Mouse (Mus musculus): ENCODE measurements around the gene Slc2a4. TPM values are rescaled to one million over a fixed set of nuclear protein-coding genes. Genes with fewer than 3 reads are reported as not detected.

The Slc2a4 gene
- polyA plus RNA-seq (2012; ENCODE audit: low replicate concordance) = 15.8 TPM in 1 of 2 replicates, not detected in the other

DNA sequence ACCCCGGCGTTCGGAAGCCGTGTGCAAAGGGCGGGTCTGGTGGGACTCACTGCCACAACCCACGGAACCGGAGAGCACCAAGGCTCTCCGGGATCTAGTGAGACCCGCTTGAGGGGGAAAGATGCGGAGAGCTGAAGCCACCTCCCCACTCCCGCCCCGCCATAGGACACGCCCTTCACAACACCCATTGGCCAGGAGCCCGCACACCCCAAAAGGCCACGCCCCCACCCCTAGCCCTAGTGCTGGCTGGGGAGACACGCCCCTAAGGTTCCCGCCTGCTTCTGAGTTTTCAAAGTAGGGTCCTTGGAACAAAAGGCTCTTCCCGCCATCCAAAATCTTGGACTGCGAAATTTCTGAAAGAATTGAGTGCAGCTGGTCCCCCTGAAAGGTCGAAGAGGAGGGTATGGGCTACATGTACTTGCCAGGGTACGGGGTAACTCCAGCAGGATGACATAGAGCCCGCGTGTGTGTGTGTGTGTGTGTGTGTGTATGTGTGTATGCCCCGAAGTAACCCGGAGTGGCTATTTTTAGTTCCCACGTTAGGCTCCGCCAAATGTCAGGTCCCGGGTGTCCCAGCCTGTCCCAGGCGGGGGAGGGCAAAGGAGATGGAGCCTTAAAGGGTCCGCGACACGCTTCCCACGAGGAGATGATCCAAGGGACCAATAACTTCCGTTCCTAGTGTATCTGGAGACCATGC, at the start of gene Slc2a4:
Gene Slc2a4, minus strand, starts transcription at position 123 of the 697 bp plus-strand sequence.

DNA sequence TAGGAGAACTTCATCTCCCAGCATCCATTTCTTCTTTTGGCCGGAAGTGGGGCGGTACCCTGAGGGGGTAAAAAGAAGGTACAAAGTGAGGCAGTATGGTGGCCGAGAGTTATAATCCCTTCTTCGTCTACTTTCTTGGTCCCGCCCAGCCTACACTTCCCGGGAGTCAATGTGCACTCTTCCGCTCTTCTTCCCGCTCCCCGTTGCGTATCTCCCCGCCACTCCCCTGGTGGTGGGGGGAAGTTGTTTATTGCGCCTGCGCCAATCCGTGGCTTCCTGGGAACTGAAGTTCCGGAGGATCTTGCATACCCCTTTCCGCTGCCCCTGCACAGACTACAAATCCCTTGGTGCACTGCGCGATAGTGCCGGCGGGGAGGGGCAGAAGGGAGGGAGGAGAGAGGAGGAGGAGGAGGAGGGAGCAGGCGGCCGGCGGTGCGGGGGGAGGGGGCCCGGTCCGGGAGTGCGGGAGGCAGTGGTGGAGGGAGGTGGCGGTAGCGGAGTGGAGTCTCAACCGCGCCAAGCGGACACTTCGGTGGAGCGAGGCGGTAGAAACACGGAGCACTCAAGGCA, 47.5 kb upstream of the Slc2a4 start, which contains the start of gene Phf23:
Gene Phf23, plus strand, starts transcription at position 387 of the 570 bp plus-strand sequence.

DNA sequence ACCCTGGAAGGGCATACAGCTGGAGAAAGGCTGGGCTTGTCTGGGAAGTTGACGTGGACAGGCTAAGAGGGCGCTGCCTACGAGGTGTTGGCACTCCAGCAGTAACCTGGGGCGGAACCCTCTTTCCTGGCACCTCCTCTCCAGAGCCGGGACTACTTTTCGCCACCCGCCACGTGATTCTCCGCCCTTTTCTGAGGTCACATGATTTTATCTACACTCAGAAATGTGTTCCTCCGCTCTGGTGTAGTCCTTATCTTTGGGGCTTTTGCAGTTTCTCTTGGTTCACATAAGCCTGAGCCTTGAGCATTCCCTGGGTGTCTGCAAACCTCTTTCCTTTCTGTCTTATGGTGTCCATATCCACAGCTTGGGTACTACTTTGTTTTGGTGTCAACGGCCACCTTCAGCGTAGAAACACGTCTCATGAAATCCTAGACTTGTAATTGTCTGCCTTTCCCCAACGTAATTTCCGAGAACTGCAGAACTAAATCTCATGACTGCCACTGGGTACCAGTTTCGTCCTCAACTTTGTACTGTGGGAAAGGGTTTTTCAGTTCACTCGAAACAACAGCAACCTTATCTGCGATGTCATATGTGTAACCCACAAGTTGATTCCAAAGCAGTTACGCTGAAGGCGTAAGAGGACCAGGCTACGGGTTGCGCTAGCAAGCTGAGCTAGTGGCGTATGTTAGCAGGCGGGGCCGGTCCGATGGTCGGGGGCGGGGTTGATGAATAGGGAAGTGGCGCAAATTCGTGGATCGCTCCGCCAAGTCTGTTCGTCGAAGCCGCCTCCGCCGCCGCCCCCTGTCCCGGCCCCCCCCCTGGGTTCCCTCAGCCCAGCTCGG, 43.1 kb upstream of the Slc2a4 start, which contains the start of gene Gabarap:
Gene Gabarap, plus strand, starts transcription at position 294 of the 842 bp plus-strand sequence.

DNA sequence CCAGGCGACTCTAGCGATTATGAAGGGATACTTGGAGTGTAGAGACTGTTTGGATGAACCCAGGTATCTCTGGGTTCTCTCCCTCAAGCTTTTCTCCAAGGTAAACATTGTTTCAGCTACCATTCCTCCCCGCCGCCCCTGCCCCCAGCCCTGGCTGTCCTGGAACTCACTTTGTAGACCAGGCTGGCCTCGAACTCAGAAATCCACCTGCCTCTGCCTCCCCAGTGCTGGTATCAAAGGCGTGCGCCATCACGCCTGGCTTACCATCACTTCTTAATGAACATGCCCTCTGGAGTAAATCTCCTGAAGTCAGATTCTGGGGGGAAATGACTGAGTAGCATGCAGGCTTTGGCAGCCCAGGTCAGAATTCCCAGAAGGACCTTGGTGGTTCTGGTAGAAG, 34.2 kb upstream of the Slc2a4 start, which contains the start of gene Elp5:
Gene Elp5, minus strand, starts transcription at position 293 of the 400 bp plus-strand sequence.

DNA sequence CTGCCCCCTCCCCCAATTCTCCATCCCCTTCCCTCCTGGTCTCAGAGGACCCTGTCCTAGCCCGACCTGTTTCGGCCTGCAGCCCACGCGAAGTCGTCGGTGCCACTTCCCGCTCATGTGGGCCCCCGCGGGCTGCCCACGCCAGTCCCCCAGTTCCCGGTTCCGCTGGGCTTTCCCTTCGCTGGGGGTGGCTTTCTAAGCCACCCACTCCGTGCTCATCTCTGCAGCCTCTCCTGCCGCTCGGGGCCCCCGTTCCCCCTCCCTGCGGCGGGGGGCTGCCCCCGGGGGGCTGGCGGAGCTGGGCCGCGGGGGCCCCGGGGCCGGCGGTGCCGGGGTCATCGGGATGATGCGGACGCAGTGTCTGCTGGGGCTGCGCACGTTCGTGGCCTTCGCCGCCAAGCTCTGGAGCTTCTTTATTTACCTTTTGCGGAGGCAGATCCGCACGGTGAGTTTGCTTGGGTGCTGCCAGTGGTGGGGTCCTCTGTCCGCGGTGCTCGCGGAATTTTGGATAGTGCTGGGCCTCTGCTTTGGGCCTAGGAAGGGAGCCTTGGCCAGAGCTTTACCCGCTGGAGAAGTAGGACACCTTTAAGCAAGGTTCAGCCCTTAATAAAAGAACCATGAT, 33.3 kb upstream of the Slc2a4 start, which contains the start of gene Ctdnep1:
Gene Ctdnep1, plus strand, starts transcription at position 16 of the 622 bp plus-strand sequence.

DNA sequence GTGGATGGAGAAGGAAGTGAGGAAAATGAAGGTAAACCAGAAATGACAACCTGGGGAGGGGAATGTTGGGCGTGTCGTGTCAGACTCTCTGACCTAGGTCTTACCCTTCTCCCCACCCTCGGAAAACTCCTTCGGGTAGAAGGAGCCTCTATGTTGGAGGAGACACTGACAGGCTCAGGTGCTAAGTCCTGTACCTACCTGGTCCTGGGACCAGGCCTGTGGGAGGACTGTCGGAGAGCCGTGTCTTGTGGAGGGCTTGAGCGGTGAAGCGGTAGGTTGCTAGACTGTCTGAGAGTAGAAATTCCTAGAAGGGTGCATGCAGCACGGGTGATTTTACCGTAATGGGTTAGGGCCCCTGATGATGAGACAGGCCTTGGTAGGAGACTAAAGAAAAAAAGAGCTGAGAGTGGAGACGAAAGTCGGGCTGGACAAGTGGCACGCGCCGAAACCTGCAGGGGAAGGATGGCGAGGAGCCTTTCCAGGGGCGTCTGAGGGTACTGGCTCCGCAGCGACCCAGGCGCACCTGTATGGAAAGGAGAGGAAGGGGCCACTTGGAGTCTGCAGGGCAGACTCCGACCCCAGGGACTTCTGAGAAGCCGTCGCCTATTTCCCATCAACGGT, 16.8 kb upstream of the Slc2a4 start, which contains the start of gene Cldn7:
Gene Cldn7, plus strand, starts transcription at position 130 of the 621 bp plus-strand sequence.

DNA sequence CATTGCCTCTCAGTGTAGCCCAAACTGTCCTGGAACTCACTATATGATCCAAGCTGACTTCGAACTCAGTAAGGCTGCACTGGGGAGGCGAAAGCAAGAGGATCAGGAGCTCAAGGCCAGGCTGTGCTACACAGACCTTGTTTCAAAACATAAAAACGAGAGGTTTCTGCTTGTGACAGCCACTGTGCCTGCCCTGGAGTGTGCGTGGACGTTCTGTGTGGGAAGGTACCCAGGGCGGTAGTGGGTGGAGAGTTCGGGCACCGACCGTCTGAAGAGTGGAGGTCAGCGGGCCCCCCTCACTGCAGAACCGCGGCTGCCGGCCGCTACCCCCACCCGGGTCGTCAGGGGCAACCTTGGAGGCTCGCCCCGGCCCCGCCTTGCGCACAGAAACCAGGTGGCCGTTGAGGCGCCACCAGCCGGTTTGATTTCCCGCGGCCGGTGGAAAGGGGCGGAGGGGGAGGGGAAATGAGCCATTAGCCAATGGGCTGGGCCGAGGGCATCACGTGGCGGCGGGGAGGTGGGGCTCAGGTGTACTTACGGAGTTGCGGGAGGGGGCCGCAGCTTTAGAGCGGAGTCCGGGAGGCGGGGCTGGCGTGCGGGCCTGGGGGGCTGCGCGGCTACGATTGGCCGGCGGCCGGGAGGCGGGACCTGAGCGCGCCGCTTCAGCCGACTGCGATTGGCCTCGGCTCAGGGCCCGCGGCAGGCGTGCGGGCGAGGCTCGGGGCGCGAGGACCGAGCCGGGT, 12.7 kb downstream of the Slc2a4 start, which contains the start of gene Ybx2:
Gene Ybx2, plus strand, starts transcription at position 660 of the 743 bp plus-strand sequence.

DNA sequence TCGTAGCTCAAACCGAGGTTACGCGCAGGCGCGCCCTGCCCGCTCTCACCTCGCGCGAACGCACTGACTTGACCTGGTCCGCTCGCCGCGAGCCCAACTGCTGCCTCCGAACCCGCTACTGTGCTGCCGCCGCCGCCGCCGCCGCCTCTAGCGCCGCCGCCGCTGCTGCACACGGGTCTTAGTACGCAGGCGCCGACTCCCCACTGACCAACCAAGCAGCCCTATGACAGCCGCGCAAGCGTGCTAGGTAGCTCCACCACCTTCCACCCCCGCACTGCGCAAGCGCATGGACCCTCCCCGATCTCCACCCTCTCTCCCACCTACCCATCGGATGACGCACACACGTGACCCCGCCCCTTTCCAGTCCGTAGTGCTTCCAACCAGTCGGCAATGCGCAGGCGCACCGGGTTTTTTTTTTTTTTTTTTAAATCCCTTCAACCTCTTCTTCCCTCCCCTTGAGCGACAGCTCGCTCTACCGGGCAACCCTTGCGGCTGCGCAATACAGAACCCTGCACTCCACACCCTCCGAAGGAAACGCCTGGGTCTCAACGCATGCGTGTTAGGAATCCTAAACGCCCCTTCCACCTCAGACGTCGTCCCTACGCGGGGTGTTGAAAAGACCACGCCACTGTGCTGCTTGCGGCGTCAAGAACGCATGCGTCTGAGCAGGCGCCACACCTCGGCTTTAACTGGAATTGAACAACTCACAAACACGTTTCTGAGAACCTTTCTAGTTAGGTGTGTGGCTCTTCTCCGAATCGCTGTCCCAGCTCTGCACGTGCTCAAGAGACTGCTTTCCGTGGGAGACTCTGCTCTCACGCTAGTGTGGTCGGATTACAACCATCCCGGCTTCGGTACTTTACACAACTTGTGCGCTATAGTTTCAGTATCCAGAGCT, 26.6 kb downstream of the Slc2a4 start, which contains the start of gene Eif5a:
Gene Eif5a, minus strand, starts transcription at position 845 of the 898 bp plus-strand sequence.

DNA sequence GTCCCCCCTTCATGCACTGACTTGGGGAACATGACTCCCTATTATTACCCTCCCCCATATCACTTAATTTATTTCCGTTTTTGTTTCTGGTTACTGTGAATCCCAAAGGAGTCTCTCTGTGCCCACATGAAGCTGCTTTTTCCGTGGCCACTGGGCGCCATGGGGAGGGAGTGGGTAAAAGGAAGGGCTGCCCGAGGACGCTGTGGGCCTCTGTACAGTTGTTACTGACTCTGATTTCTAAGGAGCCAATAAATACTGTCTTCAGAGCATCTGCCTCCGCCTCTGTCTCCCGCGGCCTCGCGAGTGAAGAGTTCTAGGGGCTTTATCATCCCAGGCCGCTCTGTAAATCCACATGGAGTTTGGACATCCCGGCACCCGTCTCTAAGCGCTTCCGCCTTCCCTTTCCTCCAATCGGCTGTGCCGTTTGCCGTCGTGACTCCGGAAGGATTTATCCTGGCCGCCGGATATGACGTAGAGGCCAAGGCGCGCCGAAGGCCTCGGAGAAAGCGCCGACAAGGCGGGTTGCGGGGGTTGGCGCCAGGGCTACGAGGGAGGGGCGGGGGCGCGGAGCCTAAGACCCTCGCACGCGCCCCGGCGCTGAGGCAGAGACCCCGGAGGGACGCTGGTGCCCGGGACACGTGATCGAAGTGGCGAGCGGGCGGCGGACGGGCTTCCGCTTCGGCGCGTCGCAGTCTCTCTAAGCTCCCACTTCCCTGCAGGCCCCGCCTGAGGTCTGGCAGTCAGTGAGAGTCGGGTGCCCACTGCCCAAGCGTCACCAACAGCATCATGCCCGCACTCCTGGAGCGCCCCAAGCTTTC, 34.2 kb downstream of the Slc2a4 start, which contains the start of gene Gps2:
Gene Gps2, plus strand, starts transcription at position 335 of the 818 bp plus-strand sequence.

DNA sequence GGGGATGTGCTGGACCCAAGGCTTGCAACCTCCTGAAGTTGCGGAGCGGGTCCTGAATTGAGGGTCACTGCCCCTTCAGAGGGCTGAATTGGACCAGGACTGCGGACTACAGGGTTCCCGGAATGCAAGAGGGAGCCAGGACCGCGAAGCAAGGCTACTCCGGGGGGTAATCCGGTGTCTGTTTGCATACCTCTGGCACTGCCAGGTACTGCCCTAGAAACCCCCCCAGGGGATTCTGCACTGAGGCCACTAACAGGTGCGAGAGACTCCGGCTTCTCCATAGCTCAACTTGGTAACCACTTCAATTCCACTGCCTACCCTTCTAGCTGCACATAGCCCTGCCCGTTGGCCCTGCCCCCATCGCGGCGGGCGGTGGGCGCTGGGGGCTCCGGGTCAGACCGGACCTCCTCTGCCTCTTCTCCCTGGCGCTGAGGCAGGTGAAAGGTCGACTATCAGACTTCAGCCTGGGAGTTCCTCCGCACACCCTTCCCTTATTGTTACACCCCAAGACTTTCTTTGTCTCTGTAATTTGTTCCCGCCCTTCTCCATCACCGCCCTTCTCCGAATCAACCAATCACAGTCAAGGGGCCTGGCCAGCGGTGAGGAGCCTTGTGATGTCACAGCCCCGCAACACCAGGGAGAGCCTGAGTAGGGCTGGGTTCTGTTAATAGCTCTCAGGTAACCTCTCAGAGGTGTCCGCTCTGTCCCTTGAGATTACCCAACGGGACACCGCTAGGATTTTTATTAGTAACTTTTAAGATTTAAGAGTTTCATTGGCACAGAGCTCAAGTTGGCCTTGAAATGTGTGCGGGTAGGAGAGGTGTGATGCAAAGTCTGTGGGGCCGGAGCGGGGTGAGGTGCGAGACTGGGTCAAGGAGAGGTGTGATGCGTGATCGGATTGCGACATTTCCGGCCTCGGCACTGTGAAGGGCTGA, 47.2 kb downstream of the Slc2a4 start, which contains the start of the genes 2810408A11Rik and Neurl4:
Gene 2810408A11Rik, minus strand, starts transcription at position 517 of the 935 bp plus-strand sequence.
Gene Neurl4, plus strand, starts transcription at position 602 of the 935 bp plus-strand sequence.

DNA sequence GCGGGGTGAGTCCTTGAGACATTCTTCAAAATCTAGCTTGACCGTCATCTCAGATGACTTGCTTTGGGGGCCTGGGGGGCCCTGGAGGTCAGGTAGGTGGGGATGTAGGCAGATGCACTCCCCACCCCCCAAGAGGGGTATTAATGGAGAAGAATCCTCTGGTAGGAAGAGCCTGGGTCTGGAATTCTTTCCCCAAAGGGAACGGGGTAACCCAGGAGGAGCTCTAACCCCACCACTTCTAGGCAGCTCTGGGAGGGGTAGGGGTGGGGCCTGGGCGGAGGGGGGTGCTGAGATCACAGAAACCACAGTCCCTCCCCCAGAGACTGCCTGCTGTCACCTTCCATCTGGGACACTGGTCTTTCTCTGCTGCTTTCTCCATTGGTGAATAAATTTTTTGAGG, 52.7 kb downstream of the Slc2a4 start, which contains the start of gene Acap1:
Gene Acap1, minus strand, starts transcription at position 249 of the 400 bp plus-strand sequence.

Other genes with a start within 250 kb of the Slc2a4 start
- gene Polr2a, start 189.6 kb downstream of the Slc2a4 start, polyA plus RNA-seq (2012; ENCODE audit: low replicate concordance) = 127 and 149 TPM in 2 replicates
- not detected in 2 replicates for gene Slc35g3, start 186.2 kb downstream of the Slc2a4 start, polyA plus RNA-seq (2012; ENCODE audit: low replicate concordance)
- gene Zbtb4, start 182.3 kb downstream of the Slc2a4 start, polyA plus RNA-seq (2012; ENCODE audit: low replicate concordance) = 133 and 229 TPM in 2 replicates
- gene Chrnb1, start 152.2 kb downstream of the Slc2a4 start, polyA plus RNA-seq (2012; ENCODE audit: low replicate concordance) = 2.3 and 2.5 TPM in 2 replicates
- gene Fgf11, start 146.3 kb downstream of the Slc2a4 start, polyA plus RNA-seq (2012; ENCODE audit: low replicate concordance) = 0.86 and 1.1 TPM in 2 replicates
- 0.17 and 0.45 TPM in 2 replicates for gene Tmem102, start 142.6 kb downstream of the Slc2a4 start, polyA plus RNA-seq (2012; ENCODE audit: low replicate concordance)
- gene Gm39566, start 132.9 kb downstream of the Slc2a4 start, polyA plus RNA-seq (2012; ENCODE audit: low replicate concordance) = not detected in 2 replicates
- not detected in 2 replicates for gene Spem2, start 129.7 kb downstream of the Slc2a4 start, polyA plus RNA-seq (2012; ENCODE audit: low replicate concordance)
- gene Spem1, start 126.0 kb downstream of the Slc2a4 start, polyA plus RNA-seq (2012; ENCODE audit: low replicate concordance) = not detected in 2 replicates
- gene Nlgn2, start 110.4 kb downstream of the Slc2a4 start, polyA plus RNA-seq (2012; ENCODE audit: low replicate concordance) = 3.5 and 7.7 TPM in 2 replicates
- 239 and 507 TPM in 2 replicates for gene Tmem256, start 109.7 kb downstream of the Slc2a4 start, polyA plus RNA-seq (2012; ENCODE audit: low replicate concordance)
- gene Plscr3, start 101.8 kb downstream of the Slc2a4 start, polyA plus RNA-seq (2012; ENCODE audit: low replicate concordance) = 37.9 and 61.0 TPM in 2 replicates
- gene Tnk1, start 89.5 kb downstream of the Slc2a4 start, polyA plus RNA-seq (2012; ENCODE audit: low replicate concordance) = 1.7 TPM in 1 of 2 replicates, not detected in the other
- not detected in 2 replicates for gene Tmem95, start 70.2 kb downstream of the Slc2a4 start, polyA plus RNA-seq (2012; ENCODE audit: low replicate concordance)
- gene Kctd11, start 66.8 kb downstream of the Slc2a4 start, polyA plus RNA-seq (2012; ENCODE audit: low replicate concordance) = 3.0 and 3.7 TPM in 2 replicates
- gene Acap1, start 52.6 kb downstream of the Slc2a4 start, polyA plus RNA-seq (2012; ENCODE audit: low replicate concordance) = 193 and 275 TPM in 2 replicates
- gene 2810408A11Rik, start 47.2 kb downstream of the Slc2a4 start, polyA plus RNA-seq (2012; ENCODE audit: low replicate concordance) = 1.1 and 1.5 TPM in 2 replicates
- 67.4 and 137 TPM in 2 replicates for gene Neurl4, start 47.1 kb downstream of the Slc2a4 start, polyA plus RNA-seq (2012; ENCODE audit: low replicate concordance)
- gene Gps2, start 34.3 kb downstream of the Slc2a4 start, polyA plus RNA-seq (2012; ENCODE audit: low replicate concordance) = 109 and 212 TPM in 2 replicates
- gene Eif5a, start 26.2 kb downstream of the Slc2a4 start, polyA plus RNA-seq (2012; ENCODE audit: low replicate concordance) = 938 and 1,043 TPM in 2 replicates
- gene Ybx2, start 12.4 kb downstream of the Slc2a4 start, polyA plus RNA-seq (2012; ENCODE audit: low replicate concordance) = 0.54 and 2.7 TPM in 2 replicates
- gene Cldn7, start 16.6 kb upstream of the Slc2a4 start, polyA plus RNA-seq (2012; ENCODE audit: low replicate concordance) = 0.27 and 0.88 TPM in 2 replicates
- gene Ctdnep1, start 33.0 kb upstream of the Slc2a4 start, polyA plus RNA-seq (2012; ENCODE audit: low replicate concordance) = 123 and 255 TPM in 2 replicates
- 11.9 and 17.1 TPM in 2 replicates for gene Elp5, start 34.3 kb upstream of the Slc2a4 start, polyA plus RNA-seq (2012; ENCODE audit: low replicate concordance)
- gene Gabarap, start 43.0 kb upstream of the Slc2a4 start, polyA plus RNA-seq (2012; ENCODE audit: low replicate concordance) = 344 and 452 TPM in 2 replicates
- 67.4 and 84.5 TPM in 2 replicates for gene Phf23, start 47.6 kb upstream of the Slc2a4 start, polyA plus RNA-seq (2012; ENCODE audit: low replicate concordance)
- 49.3 and 51.4 TPM in 2 replicates for gene Dvl2, start 52.4 kb upstream of the Slc2a4 start, polyA plus RNA-seq (2012; ENCODE audit: low replicate concordance)
- 24.5 and 32.0 TPM in 2 replicates for gene Acadvl, start 67.2 kb upstream of the Slc2a4 start, polyA plus RNA-seq (2012; ENCODE audit: low replicate concordance)
- 12.5 and 18.5 TPM in 2 replicates for gene Dlg4, start 68.8 kb upstream of the Slc2a4 start, polyA plus RNA-seq (2012; ENCODE audit: low replicate concordance)
- not detected in 2 replicates for gene Asgr1, start 105.9 kb upstream of the Slc2a4 start, polyA plus RNA-seq (2012; ENCODE audit: low replicate concordance)
- 0.13 and 0.17 TPM in 2 replicates for gene Asgr2, start 144.5 kb upstream of the Slc2a4 start, polyA plus RNA-seq (2012; ENCODE audit: low replicate concordance)
- 0.10 TPM in 1 of 2 replicates, not detected in the other for gene Mgl2, start 182.1 kb upstream of the Slc2a4 start, polyA plus RNA-seq (2012; ENCODE audit: low replicate concordance)
- 1.1 and 2.2 TPM in 2 replicates for gene Clec10a, start 208.0 kb upstream of the Slc2a4 start, polyA plus RNA-seq (2012; ENCODE audit: low replicate concordance)

Data from hematopoietic multipotent progenitor cell, adult 10-12 weeks (in vitro differentiated cells).